Mouse (Mus musculus) heart, adult 2 months (tissue): ENCODE data around the gene Syt16.

Source experiments
- CTCF ChIP-seq: fragments of 200-600 bp; IDR thresholded peaks from 2 replicates; pipeline ENCODE4 v1.8.1; 2022; ENCODE audit warnings: antibody characterized with exemption, mild to moderate bottlenecking, moderate library complexity
- EP300 ChIP-seq: fragments of 200-500 bp; IDR thresholded peaks from 2 replicates; pipeline ENCODE4 v1.6.1; 2011; ENCODE audit warnings: low read depth, low read length, control low read depth; ENCODE audit not compliant: insufficient read depth
- POLR2A ChIP-seq: fragments of 200-500 bp; IDR thresholded peaks from 2 replicates; pipeline ENCODE4 v1.6.1; 2011; ENCODE audit warnings: mild to moderate bottlenecking, low read depth, low read length, control low read depth; ENCODE audit not compliant: insufficient read depth

- no peak for TF ChIP-seq CTCF
- TF ChIP-seq POLR2A, result no peak
- no peak for TF ChIP-seq EP300
Measured at GRCm38 (mm10) chr12:74212156-74212555, 214.7 kb downstream of the Syt16 start.
